Mouse (Mus musculus) kidney, postnatal 0 days (tissue): Measurements from ENCODE around the gene Keap1. TPM values are rescaled to one million over a fixed set of nuclear protein-coding genes. Genes with fewer than 3 reads are reported as not detected.
A peak's percentile ranks its signal among the peaks of the same experiment; 100 is the strongest.
"Not testable (repeated sequence)": the region's sequence is repeated elsewhere in the genome, so short reads cannot be mapped to it uniquely, and the experiment has no call there.

Source experiments
- ATAC-seq: fragments of 200-750 bp; cut with Nextera tagmentation; replicated peaks from 2 replicates; pipeline ENCODE4 v1.8.0; 2017; ENCODE audit warnings: low read depth, moderate number of reproducible peaks, moderate TSS enrichment, moderate library complexity; ENCODE audit not compliant: low FRiP score
- DNase-seq: peaks from one replicate; pipeline ENCODE4 v3.0.0-alpha.2; 2016; ENCODE audit warnings: low spot score
- H3K27ac ChIP-seq: fragments of 300-500 bp; sonication (generic); 2 replicates; pipeline ENCODE4 v1.5.1; 2014; ENCODE audit warnings: mild to moderate bottlenecking
- H3K27me3 ChIP-seq: fragments of 300-500 bp; sonication (generic); 2 replicates; pipeline ENCODE4 v1.6.1; 2014; ENCODE audit warnings: low read length, mixed read lengths; ENCODE audit not compliant: insufficient read depth
- H3K36me3 ChIP-seq: fragments of 300-500 bp; sonication (generic); 2 replicates; pipeline ENCODE4 v1.6.1; 2014; ENCODE audit warnings: low read length, mixed read lengths; ENCODE audit not compliant: insufficient read depth
- H3K4me1 ChIP-seq: fragments of 300-500 bp; sonication (generic); replicated peaks from 2 replicates; pipeline ENCODE4 v1.6.1; 2014; ENCODE audit warnings: antibody characterized with exemption, low read length, mixed read lengths; ENCODE audit not compliant: insufficient read depth
- H3K4me2 ChIP-seq: fragments of 300-500 bp; sonication (generic); 2 replicates; pipeline ENCODE4 v1.6.1; 2014; ENCODE audit warnings: mild to moderate bottlenecking, low read length, moderate library complexity, mixed read lengths
- H3K4me3 ChIP-seq: fragments of 300-500 bp; sonication (generic); replicated peaks from 2 replicates; pipeline ENCODE4 v1.5.1; 2014; ENCODE audit warnings: low read depth, low read length
- H3K9ac ChIP-seq: fragments of 300-500 bp; sonication (generic); 2 replicates; pipeline ENCODE4 v1.6.1; 2014; ENCODE audit warnings: low read depth, low read length
- H3K9me3 ChIP-seq: fragments of 300-500 bp; sonication (generic); replicated peaks from 2 replicates; pipeline ENCODE4 v1.6.1; 2016; ENCODE audit warnings: low read length, inconsistent platforms, mixed read lengths
- CTCF ChIP-seq: IDR thresholded peaks from 2 replicates; pipeline ENCODE4 v1.5.1; 2016; ENCODE audit warnings: antibody characterized with exemption, low read depth, mild to moderate bottlenecking, moderate library complexity
- WGBS: fragments of 180-500 bp; shearing (Covaris S2); extraction: QIAGEN DNeasy Blood & Tissue Kit; methylation state at CpG from one replicate; pipeline ENCODE4 v1.1.7; 2014; 5-methylcytosine and 5-hydroxymethylcytosine counted together
- polyA plus RNA-seq: library from polyadenylated mRNA; unstranded; fragments of >200 nt; fragmentation: Nextera tagmentation; extraction: Ambion mirVana; gene quantifications from 2 replicates; pipeline ENCODE4 v1.2.1, GENCODE M21; 2015

Keap1 gene
- polyA plus RNA-seq, 1 experiment from 2014 or later = 49.3 TPM

DNA sequence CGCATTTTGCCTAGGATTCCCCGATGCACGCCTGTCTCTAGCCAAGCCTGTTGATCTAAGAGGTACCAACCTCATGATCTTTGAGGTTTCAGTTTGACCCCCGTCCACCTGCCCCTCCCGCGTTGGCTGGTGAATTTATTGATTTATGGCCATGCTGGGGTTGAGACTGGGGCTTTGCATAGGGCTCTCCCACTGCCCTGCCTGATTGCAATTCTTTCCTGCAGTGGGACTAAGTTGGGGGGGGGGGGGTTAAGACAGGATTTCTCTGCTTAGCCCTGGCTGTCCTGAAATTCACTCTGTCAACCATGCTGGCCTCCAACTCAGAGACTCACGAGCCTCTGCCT lies 13.8 kb downstream of the Keap1 start:
- H3K4me2 ChIP-seq = peak overlapping the region; percentile 47
- no peak overlapping the region for H3K9ac ChIP-seq
- no peaks in the 10 kb centered on the region for H3K9me3 ChIP-seq
- 5% methylated on average over 7 of the region's 7 CpGs for WGBS
- DNase-seq (no peak), ATAC-seq (no peak; the same call in 1 of the 2 replicates)
- no peaks in the 10 kb centered on the region for H3K36me3 ChIP-seq
- TF ChIP-seq CTCF = no peak
- no peaks in the 10 kb centered on the region for H3K27me3 ChIP-seq
- H3K27ac ChIP-seq = peak overlapping the region; percentile 14; the same call in 1 of the 2 replicates
- H3K4me3 ChIP-seq = peak overlapping the region; percentile 8
- H3K4me1 ChIP-seq = peaks cover 15% of the 10 kb centered on the region; the same call in 1 of the 2 replicates

DNA sequence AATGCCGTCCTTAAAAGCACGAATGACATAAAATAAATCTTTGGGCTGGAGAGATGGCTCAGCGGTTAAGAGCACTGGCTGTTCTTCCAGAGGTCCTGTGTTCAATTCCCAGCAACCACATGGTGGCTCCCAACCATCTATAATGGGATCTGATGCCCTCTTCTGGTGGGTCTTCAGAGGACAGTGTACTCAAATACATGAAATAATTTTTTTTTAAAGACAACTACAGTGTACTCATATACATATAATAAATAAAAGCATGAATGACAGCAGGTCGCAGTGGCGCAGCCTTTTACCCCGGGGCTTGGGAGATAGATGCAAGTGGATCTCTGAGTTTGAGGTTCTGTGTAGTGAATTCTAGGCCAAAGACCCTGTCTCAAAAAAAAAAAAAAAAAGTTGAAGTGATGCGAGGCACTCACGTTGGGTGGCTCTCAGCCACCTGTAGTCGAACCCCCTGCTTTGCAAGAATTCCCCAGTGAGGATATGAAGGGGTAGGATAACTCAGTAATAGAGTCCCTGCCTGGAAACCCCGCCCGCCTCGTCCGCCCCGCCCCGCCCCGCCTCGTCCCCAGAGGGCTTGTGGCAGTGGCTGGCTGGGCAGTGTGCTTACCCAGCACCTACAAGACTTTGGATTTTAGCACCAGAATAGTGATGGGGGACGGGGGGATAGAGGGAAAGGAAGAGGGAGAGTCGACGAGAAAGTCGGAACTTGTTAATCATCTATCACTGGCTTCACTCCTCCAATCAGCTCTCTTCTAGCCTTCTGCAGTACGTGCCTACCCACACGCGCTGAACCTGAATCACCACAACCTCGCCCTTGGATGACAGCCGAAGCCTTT lies 14.4 kb downstream of the Keap1 start:
- 19% methylated on average over 26 of the region's 26 CpGs for WGBS
- Histone ChIP-seq H3K9ac (0 out of 2 replicates have a peak overlapping the region, but pooled peaks have one; percentile 9), H3K4me3 (peak overlapping the region; percentile 8), H3K4me1 (peaks cover 15% of the 10 kb centered on the region; the same call in 1 of the 2 replicates), H3K36me3 (no peaks in the 10 kb centered on the region), H3K27ac (no peak overlapping the region), H3K4me2 (peak overlapping the region; percentile 47), H3K27me3 (no peaks in the 10 kb centered on the region), H3K9me3 (no peaks in the 10 kb centered on the region)
- peak; percentile 61 for DNase-seq
- peak; percentile 53 for ATAC-seq
- TF ChIP-seq CTCF = 0 out of 2 replicates have a peak, but pooled peaks have one; percentile 22

DNA sequence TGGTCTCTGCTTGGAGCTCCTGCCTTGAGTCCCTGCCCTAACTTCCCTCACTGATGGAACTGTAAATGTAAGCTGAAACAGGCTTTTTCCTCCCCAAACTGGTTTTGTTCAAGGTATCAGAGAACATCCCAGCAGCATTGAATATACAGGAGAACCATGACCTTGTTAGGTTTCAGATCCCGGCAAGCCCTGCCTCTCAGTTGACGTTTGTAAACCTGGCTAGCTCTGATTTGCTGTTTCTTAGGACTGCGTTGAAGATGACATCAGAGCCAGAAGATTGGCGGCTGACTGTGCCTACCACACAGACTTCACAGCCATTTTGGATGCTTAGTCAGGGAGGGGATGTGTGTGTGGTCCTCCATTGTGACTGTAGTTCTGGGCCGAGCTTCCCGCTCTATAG lies 15.3 kb downstream of the Keap1 start:
- no peak for DNase-seq

DNA sequence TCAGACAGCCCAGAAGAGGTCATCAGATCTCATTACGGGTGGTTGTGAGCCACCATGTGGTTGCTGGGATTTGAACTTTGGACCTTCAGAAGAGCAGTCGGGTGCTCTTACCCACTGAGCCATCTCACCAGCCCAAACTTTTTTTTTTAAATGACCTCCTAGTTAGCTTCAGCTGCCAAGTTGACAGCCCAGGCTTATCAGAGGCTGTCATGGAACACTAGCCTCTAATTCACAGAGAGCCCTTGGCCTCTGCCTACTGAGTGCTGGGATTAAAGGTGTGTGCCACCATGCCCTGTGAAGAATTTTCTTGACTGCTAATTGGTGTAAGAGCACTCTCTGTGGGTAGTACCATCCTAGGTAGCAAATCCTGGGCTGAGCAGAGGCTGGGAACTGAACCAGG lies 15.7 kb downstream of the Keap1 start:
- not testable (repeated sequence) for H3K9me3 ChIP-seq, H3K27ac ChIP-seq, ATAC-seq, H3K27me3 ChIP-seq, H3K4me3 ChIP-seq, H3K4me2 ChIP-seq, DNase-seq, H3K9ac ChIP-seq, H3K36me3 ChIP-seq
- H3K4me1 ChIP-seq = peaks cover 15% of the 10 kb centered on the region; the same call in 1 of the 2 replicates
- 79% methylated on average over 1 of the region's 2 CpGs for WGBS

More for the DNA sequence above, 15.3 kb downstream of the Keap1 start:
- Histone ChIP-seq H3K27me3 (no peaks in the 10 kb centered on the region), H3K9ac (no peak overlapping the region), H3K27ac (no peak overlapping the region), H3K9me3 (no peaks in the 10 kb centered on the region), H3K4me3 (no peak overlapping the region), H3K36me3 (no peaks in the 10 kb centered on the region), H3K4me1 (peaks cover 15% of the 10 kb centered on the region; the same call in 1 of the 2 replicates), H3K4me2 (no peak overlapping the region)
- ATAC-seq = no peak
- WGBS = 91% methylated on average over 6 of the region's 6 CpGs
- TF ChIP-seq CTCF = no peak

DNA sequence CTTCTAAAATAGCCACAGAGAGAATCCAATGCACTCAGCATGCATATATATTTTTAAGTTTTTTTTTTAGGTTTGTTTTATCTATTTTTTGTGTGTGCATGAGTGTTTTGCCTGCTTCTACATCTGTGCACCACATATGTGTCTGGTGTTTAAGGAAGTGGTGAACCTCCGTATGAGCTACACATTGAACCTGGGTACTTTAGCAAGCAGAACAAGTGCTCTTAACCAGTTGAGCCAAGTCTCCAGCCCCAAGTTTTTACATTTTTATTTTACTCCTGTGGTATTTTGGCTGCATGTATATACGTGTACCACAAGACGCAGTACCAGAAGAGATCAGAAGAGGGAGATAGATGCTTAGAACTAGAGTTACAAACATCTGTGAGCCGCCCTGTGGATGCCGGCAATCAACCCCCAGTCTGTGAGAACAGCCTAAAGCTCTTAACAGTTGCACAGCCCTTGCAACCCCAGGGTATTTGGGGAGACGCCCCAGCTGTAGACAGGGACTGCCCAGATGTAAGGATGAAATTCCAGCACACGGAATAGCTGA lies 17.7 kb downstream of the Keap1 start:
- Histone ChIP-seq H3K36me3 (no peaks in the 10 kb centered on the region), H3K9ac (no peak overlapping the region), H3K4me1 (peaks cover 4% of the 10 kb centered on the region; the same call in 1 of the 2 replicates), H3K4me3 (no peak overlapping the region), H3K9me3 (no peaks in the 10 kb centered on the region), H3K27me3 (no peaks in the 10 kb centered on the region), H3K4me2 (no peak overlapping the region), H3K27ac (no peak overlapping the region)
- 18% methylated on average over 7 of the region's 7 CpGs for WGBS
- ATAC-seq (peak; percentile 5; the same call in 1 of the 2 replicates), DNase-seq (peak; percentile 90)
- peak; percentile 76 for TF ChIP-seq CTCF

DNA sequence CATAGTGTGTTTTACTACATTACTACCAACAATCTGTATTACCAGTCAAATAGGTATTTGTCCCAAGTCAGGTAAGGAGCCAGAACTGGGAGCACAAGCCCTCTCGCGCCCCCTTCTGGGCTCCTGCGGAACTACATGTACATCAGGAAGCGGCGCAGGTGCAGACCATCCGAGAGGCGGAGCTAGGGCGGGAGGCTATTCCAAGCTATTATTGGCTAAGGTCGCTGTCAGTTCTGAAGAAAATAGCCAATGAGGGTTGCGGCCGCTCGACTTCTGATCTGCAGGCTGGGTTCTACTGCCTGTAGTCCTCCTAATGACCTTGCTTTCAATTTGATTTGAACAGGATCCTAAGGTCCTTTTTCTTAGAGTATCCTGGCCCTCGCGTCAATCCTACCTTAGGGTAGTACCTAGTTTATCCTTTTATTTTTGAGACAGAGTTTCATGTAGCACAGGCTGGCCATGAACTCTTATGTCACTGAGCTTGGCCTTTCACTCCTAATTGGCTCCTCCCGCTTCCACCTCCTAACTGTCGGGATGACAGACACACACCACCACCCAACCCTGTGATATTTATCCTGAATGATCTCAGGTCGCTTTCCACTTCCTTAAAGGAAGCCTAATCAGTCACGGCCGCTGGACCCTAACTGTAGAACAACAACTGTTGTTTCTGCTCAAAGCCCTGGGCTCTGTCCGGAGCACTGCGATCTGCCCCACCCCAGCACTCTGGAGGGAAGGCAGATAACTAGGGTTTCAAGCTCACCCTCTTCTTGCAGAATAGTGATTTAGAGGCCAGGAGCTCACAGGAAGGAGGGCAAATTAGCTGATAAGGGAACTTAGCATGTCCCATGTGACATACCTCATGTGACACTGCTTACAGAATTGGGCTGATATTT lies 18.4 kb downstream of the Keap1 start:
- H3K27ac ChIP-seq = peak overlapping the region; percentile 31; the same call in 1 of the 2 replicates
- peaks cover 4% of the 10 kb centered on the region; the same call in 1 of the 2 replicates for H3K4me1 ChIP-seq
- peak overlapping the region; percentile 16 for H3K4me3 ChIP-seq
- 8% methylated on average over 21 of the region's 21 CpGs for WGBS
- TF ChIP-seq CTCF = peak; percentile 97
- DNase-seq = peak; percentile 97
- H3K9ac ChIP-seq = no peak overlapping the region
- H3K27me3 ChIP-seq = no peaks in the 10 kb centered on the region
- H3K36me3 ChIP-seq = no peaks in the 10 kb centered on the region
- H3K4me2 ChIP-seq = peak overlapping the region; percentile 48
- peak; percentile 85 for ATAC-seq
- no peaks in the 10 kb centered on the region for H3K9me3 ChIP-seq
